Mouse (Mus musculus) midbrain, embryonic 16.5 days (tissue): ENCODE measurements around the gene Jmjd7. TPM values are rescaled to one million over a fixed set of nuclear protein-coding genes. Genes with fewer than 3 reads are reported as not detected.

Source experiments
- ATAC-seq: fragments of 200-750 bp; cut with Nextera tagmentation; 2 replicates; pipeline ENCODE4 v1.8.0; 2017; ENCODE audit warnings: moderate TSS enrichment
- H3K27ac ChIP-seq: fragments of 300-500 bp; sonication (generic); 2 replicates; pipeline ENCODE4 v1.5.1; 2014; ENCODE audit warnings: mild to moderate bottlenecking, low read length, mixed read lengths
- H3K27me3 ChIP-seq: fragments of 300-500 bp; sonication (generic); 2 replicates; pipeline ENCODE4 v1.6.1; 2014; ENCODE audit warnings: low read depth, low read length, mixed read lengths; ENCODE audit not compliant: control insufficient read depth, insufficient read depth
- H3K36me3 ChIP-seq: fragments of 300-500 bp; sonication (generic); 2 replicates; pipeline ENCODE4 v1.6.1; 2014; ENCODE audit warnings: mild to moderate bottlenecking, low read length, moderate library complexity, mixed read lengths; ENCODE audit not compliant: control insufficient read depth, insufficient read depth
- H3K4me1 ChIP-seq: fragments of 300-500 bp; sonication (generic); 2 replicates; pipeline ENCODE4 v1.6.1; 2014; ENCODE audit warnings: mild to moderate bottlenecking, low read length, mixed read lengths; ENCODE audit not compliant: control insufficient read depth, insufficient read depth
- H3K4me2 ChIP-seq: fragments of 300-500 bp; sonication (generic); 2 replicates; pipeline ENCODE4 v1.6.1; 2014; ENCODE audit warnings: mild to moderate bottlenecking, low read length, mixed read lengths
- H3K4me3 ChIP-seq: fragments of 300-500 bp; sonication (generic); 2 replicates; pipeline ENCODE4 v1.5.1; 2014; ENCODE audit warnings: low read depth, mild to moderate bottlenecking, low read length, moderate library complexity, mixed read lengths
- H3K9ac ChIP-seq: fragments of 300-500 bp; sonication (generic); 2 replicates; pipeline ENCODE4 v1.6.1; 2014; ENCODE audit warnings: low read depth, low read length, mixed read lengths
- H3K9me3 ChIP-seq: fragments of 300-500 bp; sonication (generic); replicated peaks from 2 replicates; pipeline ENCODE4 v1.6.1; 2014; ENCODE audit warnings: mild to moderate bottlenecking, low read length, mixed read lengths; ENCODE audit not compliant: control insufficient read depth, poor library complexity, severe bottlenecking
- WGBS: fragments of 180-500 bp; shearing (Covaris S2); extraction: QIAGEN DNeasy Blood & Tissue Kit; methylation state at CpG from one replicate; pipeline ENCODE4 v1.1.7; 2014; 5-methylcytosine and 5-hydroxymethylcytosine counted together
- polyA plus RNA-seq: library from polyadenylated mRNA; unstranded; fragments of >200 nt; fragmentation: Nextera tagmentation; extraction: Ambion mirVana; gene quantifications from 2 replicates; pipeline ENCODE4 v1.2.1, GENCODE M21; 2015

Gene Jmjd7
- polyA plus RNA-seq, 1 experiment from 2014 or later, result 16.7 TPM

DNA sequence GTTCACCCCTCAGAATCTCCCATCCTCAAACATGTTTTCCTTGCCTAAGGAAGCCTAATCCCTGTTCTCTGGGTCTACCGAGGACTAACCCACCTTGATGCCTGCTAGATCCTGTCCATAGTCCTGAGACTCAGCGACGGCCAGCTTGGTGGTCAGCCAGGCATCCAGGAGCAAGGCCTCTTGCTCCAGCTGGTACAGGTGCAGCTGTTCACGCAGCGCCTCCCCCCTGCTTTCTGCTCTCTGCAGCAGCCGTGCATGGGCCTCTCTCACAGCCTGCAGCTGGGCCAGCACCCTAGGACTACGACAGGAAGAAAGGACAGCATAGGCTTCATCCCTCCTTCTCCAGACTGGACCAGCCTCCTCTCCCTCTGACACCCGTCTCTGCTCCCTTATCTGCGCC lies 20.9 kb downstream of the Jmjd7 start:
- H3K27me3 ChIP-seq, result no peaks in the 10 kb centered on the region
- no peaks in the 10 kb centered on the region for H3K9me3 ChIP-seq
- H3K27ac ChIP-seq, result no peak overlapping the region
- no peak overlapping the region for H3K4me3 ChIP-seq
- H3K4me2 ChIP-seq, result no peak overlapping the region
- H3K9ac ChIP-seq, result no peak overlapping the region
- WGBS, result 78% methylated on average over 9 of the region's 9 CpGs
- no peak for ATAC-seq
- H3K4me1 ChIP-seq, result no peaks in the 10 kb centered on the region
- H3K36me3 ChIP-seq, result no peaks in the 10 kb centered on the region

DNA sequence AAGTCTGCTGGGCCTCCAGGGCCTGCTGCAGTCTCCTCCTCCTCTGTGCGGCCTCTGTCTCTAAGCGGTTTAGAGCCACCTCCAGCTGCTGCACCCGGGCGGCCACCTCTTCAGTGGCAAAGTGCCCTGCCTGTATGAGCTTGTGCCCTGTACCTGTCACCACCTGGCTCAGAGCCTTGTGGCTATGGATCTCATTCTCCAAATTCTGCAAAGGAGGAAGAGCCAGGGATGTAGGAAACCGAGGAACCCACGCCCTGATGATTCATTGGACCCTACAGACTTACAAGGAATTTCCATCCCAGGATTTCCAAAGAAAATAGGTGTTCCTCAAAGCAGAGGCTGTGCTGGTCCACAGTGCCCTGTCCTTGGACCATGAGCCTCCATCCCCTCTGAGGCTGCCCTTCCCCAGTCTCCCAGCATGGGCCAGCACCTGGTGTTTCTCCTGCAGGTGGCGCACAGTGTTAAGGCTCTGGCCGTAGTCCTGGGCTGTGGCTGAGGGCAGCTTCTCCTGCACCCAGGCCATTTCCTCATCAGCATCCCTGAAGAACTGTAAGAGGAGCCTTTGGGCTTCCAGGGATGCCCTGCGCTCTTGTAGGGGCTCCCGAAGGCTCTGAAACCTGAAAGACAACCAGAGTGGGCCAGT lies 22.5 kb downstream of the Jmjd7 start:
- WGBS, result 58% methylated on average over 10 of the region's 10 CpGs
- Histone ChIP-seq H3K9me3 (no peaks in the 10 kb centered on the region), H3K4me3 (no peak overlapping the region), H3K9ac (no peak overlapping the region), H3K27ac (no peak overlapping the region), H3K4me2 (no peak overlapping the region), H3K27me3 (no peaks in the 10 kb centered on the region), H3K36me3 (no peaks in the 10 kb centered on the region), H3K4me1 (no peaks in the 10 kb centered on the region)
- ATAC-seq, result no peak

DNA sequence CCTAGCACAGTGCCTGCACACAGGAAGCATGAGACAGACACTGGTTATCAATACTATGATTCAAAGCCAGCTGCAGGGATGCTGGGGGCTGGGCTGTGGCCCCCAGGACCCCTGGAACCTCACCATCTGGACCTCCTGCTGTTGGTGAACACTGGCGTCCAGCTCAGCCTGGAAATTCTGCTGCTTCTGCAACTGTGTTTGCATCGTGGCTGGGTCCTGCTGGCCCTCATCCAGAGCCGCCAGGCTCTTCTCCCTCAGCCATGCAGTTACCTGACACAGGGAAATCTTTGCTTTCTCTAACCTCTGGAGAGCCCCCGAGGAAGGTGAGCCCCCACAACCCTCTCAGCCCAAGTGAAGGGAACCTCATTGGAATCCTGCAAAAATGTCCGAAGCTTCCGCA lies 24.1 kb downstream of the Jmjd7 start:
- H3K36me3 ChIP-seq, result no peaks in the 10 kb centered on the region
- H3K4me2 ChIP-seq, result no peak overlapping the region
- no peak overlapping the region for H3K4me3 ChIP-seq
- no peak for ATAC-seq
- 66% methylated on average over 6 of the region's 6 CpGs for WGBS
- no peaks in the 10 kb centered on the region for H3K27me3 ChIP-seq
- no peaks in the 10 kb centered on the region for H3K4me1 ChIP-seq
- no peak overlapping the region for H3K9ac ChIP-seq
- H3K27ac ChIP-seq, result no peak overlapping the region
- no peaks in the 10 kb centered on the region for H3K9me3 ChIP-seq

DNA sequence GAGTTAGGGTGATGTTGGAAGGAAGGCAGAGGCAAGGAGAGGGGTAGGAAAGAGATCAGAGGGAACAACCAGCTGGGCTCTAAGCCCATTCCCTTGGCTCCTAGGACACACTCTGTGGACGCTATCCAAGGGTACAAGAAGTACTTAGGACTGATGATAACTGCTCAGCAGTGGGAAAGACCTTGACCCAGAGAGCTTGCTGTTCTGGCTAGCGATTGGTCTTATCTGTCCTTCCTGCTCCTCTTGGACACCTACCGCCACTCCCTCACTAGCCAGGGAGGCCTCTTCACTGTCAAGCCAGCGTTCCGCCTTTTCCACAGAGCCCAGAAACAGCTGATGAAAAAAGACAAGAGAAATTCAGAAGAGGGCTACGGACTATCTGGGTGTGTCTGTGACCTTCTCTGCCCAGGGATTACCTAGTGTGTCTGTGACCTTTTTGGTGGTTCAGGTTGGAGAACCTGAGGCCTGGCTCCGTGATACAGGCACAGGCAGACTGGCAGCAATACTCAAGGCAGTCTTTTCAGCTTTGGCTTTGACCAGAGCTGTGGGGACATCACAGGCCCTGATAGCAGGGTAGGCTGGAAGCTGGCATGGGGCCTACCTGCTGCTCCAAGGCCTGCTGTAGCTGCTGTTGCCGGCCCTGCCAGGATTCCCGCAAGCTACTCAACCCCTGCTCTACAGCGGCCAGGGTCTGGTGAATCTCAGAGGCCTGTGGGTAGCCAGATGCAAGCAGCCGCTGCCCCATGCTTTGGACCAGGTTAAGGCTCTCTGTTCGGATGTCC lies 27.7 kb downstream of the Jmjd7 start:
- 93% methylated on average over 12 of the region's 12 CpGs for WGBS
- H3K9ac ChIP-seq, result no peak overlapping the region
- no peaks in the 10 kb centered on the region for H3K27me3 ChIP-seq
- no peaks in the 10 kb centered on the region for H3K9me3 ChIP-seq
- no peak overlapping the region for H3K4me3 ChIP-seq
- H3K4me2 ChIP-seq, result no peak overlapping the region
- no peaks in the 10 kb centered on the region for H3K36me3 ChIP-seq
- H3K4me1 ChIP-seq, result no peaks in the 10 kb centered on the region
- ATAC-seq, result no peak
- H3K27ac ChIP-seq, result no peak overlapping the region

DNA sequence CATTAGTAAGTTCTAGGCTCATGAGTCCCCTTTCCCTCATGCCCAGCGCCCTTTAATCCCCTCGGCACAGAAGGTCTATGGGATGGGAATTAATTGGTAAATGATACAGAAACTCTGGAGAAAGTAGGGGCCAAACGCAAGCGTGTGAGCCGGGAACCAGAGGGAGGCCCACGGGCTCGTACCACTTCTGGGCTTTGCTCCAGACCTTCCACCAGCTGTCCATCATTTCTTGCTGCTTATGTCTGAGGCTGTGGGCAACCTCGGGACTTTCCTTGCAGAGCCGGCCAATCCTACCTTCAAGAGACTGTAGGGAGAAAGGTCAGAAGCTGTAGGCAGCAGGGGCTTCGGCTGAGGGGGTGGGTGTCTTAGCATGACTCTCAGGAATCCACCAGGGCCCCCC lies 28.6 kb downstream of the Jmjd7 start:
- no peak for ATAC-seq

DNA sequence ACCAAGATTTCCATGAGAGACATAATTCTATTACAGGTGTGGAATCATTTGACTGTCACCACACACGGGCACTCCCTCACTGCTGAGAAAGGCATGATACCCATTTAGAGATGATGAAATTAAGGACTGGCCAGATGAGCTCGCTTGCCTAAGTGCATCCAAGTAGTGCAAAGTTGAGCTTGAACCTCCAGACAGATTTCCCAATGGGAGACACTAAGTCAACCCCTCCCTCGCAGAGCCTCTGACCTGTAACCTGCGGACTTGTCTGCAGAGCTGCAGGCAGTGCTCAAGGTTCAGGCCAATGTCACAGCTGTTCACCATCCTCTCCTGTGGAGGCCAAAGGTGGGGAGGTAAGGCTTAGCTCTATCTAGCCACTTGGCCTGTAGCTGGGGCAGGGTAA lies 31.5 kb downstream of the Jmjd7 start:
- H3K36me3 ChIP-seq, result no peaks in the 10 kb centered on the region
- no peaks in the 10 kb centered on the region for H3K9me3 ChIP-seq
- no peak overlapping the region for H3K27ac ChIP-seq
- no peak overlapping the region for H3K9ac ChIP-seq
- 90% methylated on average over 4 of the region's 4 CpGs for WGBS
- H3K4me1 ChIP-seq, result no peaks in the 10 kb centered on the region
- no peak for ATAC-seq
- H3K4me3 ChIP-seq, result no peak overlapping the region
- no peak overlapping the region for H3K4me2 ChIP-seq
- H3K27me3 ChIP-seq, result no peaks in the 10 kb centered on the region

More for the DNA sequence above, 28.6 kb downstream of the Jmjd7 start:
- H3K27ac ChIP-seq, result no peak overlapping the region
- no peaks in the 10 kb centered on the region for H3K4me1 ChIP-seq
- no peaks in the 10 kb centered on the region for H3K36me3 ChIP-seq
- H3K9me3 ChIP-seq, result no peaks in the 10 kb centered on the region
- H3K4me3 ChIP-seq, result no peak overlapping the region
- 84% methylated on average over 10 of the region's 10 CpGs for WGBS
- no peak overlapping the region for H3K4me2 ChIP-seq
- no peak overlapping the region for H3K9ac ChIP-seq
- no peaks in the 10 kb centered on the region for H3K27me3 ChIP-seq

DNA sequence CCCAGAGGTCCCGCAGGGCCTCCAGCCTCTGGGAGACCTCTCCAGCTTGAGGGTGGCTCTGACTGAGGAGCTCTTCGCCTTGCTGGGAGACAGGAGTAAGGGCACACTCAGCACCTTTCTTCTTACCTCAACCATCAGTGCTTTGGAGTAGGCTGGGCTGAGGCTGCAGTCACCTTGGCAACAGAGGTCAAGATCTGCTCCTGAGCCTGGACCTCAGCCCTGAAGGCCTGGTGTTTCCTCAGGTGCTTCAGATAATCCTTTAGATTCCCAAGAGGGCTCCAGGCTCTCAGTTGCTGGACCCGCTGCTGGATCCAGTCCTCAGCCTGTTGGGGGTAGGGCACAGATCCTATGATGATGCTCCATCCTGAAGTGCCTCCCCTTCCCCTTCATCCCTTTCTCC lies 32.2 kb downstream of the Jmjd7 start:
- Histone ChIP-seq H3K4me3 (no peak overlapping the region), H3K9me3 (no peaks in the 10 kb centered on the region), H3K4me1 (no peaks in the 10 kb centered on the region), H3K9ac (no peak overlapping the region), H3K4me2 (no peak overlapping the region), H3K27me3 (no peaks in the 10 kb centered on the region), H3K27ac (no peak overlapping the region), H3K36me3 (no peaks in the 10 kb centered on the region)
- no peak for ATAC-seq
- 85% methylated on average over 3 of the region's 3 CpGs for WGBS

DNA sequence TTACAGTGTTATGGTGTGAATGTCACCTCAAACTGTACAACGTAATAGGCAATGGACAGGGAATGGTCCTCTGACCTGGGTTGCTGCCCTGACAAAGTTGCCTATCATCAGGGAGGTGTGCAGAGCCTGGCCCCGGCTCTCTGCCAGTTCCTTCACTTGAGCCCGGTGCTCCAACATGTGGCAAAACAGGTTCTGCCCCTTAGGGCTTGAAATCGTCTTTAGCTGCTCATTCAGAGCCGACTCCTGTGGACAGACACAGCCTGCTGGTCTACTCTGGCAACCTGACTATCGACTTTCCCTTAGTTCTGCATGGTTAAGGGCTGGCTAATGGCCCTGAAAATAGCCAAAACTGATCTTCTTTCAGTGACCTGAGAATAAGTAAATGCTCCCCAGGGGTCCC lies 32.9 kb downstream of the Jmjd7 start:
- Histone ChIP-seq H3K4me1 (no peaks in the 10 kb centered on the region), H3K27me3 (no peaks in the 10 kb centered on the region), H3K4me2 (no peak overlapping the region), H3K4me3 (no peak overlapping the region), H3K9me3 (no peaks in the 10 kb centered on the region), H3K36me3 (no peaks in the 10 kb centered on the region), H3K9ac (no peak overlapping the region), H3K27ac (no peak overlapping the region)
- 70% methylated on average over 6 of the region's 6 CpGs for WGBS
- no peak for ATAC-seq

DNA sequence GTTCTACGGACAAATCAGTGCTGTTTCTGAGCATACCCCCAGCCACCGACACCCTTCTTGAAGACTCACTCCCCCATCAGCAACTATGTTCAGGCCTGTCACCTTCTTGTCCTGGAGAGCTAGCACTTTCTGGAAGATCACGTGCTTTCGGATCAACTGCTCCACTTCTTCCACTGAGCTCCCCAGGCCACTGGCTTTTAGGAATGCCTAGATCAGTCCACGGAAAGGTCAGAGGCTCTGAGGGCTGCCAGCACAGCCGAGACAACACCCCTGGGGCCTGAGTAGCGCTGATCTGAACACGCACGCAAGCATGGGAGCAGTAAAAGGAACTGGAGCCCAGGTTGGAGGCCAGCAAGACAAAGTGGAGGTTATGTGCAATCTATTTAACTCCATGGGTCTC lies 33.4 kb downstream of the Jmjd7 start:
- Histone ChIP-seq H3K4me1 (no peaks in the 10 kb centered on the region), H3K4me2 (no peak overlapping the region), H3K9me3 (no peaks in the 10 kb centered on the region), H3K36me3 (no peaks in the 10 kb centered on the region), H3K4me3 (no peak overlapping the region), H3K9ac (no peak overlapping the region), H3K27ac (no peak overlapping the region), H3K27me3 (no peaks in the 10 kb centered on the region)
- 80% methylated on average over 9 of the region's 9 CpGs for WGBS
- ATAC-seq, result no peak
